Mouse (Mus musculus) hindbrain, embryonic 14.5 days (tissue): ENCODE data around the gene Scyl1. TPM values are rescaled to one million over a fixed set of nuclear protein-coding genes. Genes with fewer than 3 reads are reported as not detected.

Experiments used
- ATAC-seq: fragments of 200-750 bp; cut with Nextera tagmentation; 2 replicates; pipeline ENCODE4 v1.8.0; 2017; ENCODE audit warnings: moderate number of reproducible peaks, mild to moderate bottlenecking, moderate TSS enrichment, moderate library complexity; ENCODE audit not compliant: low FRiP score
- DNase-seq: peaks from one replicate; pipeline ENCODE4 v3.0.0-alpha.2; 2015; ENCODE audit warnings: low spot score
- H3K27ac ChIP-seq: fragments of 300-500 bp; sonication (generic); 2 replicates; pipeline ENCODE4 v1.5.1; 2014; ENCODE audit warnings: mild to moderate bottlenecking, moderate library complexity
- H3K27me3 ChIP-seq: fragments of 300-500 bp; sonication (generic); 2 replicates; pipeline ENCODE4 v1.6.1; 2014; ENCODE audit warnings: mild to moderate bottlenecking, low read length, mixed read lengths; ENCODE audit not compliant: control insufficient read depth, insufficient read depth
- H3K36me3 ChIP-seq: fragments of 300-500 bp; sonication (generic); replicated peaks from 2 replicates; pipeline ENCODE4 v1.6.1; 2014; ENCODE audit not compliant: control insufficient read depth, insufficient read depth
- H3K4me1 ChIP-seq: fragments of 300-500 bp; sonication (generic); replicated peaks from 2 replicates; pipeline ENCODE4 v1.6.1; 2014; ENCODE audit warnings: antibody characterized with exemption, low read length, mixed read lengths; ENCODE audit not compliant: control insufficient read depth, insufficient read depth
- H3K4me2 ChIP-seq: fragments of 300-500 bp; sonication (generic); replicated peaks from 2 replicates; pipeline ENCODE4 v1.6.1; 2014; ENCODE audit warnings: mild to moderate bottlenecking, moderate library complexity
- H3K4me3 ChIP-seq: fragments of 300-500 bp; sonication (generic); replicated peaks from 2 replicates; pipeline ENCODE4 v1.5.1; 2014; ENCODE audit warnings: mild to moderate bottlenecking, low read length
- H3K9ac ChIP-seq: fragments of 300-500 bp; sonication (generic); 2 replicates; pipeline ENCODE4 v1.6.1; 2014
- H3K9me3 ChIP-seq: fragments of 300-500 bp; sonication (generic); 2 replicates; pipeline ENCODE4 v1.6.1; 2016; ENCODE audit warnings: low read length; ENCODE audit not compliant: control insufficient read depth
- WGBS: fragments of 180-500 bp; shearing (Covaris S2); extraction: QIAGEN DNeasy Blood & Tissue Kit; methylation state at CpG from one replicate; pipeline ENCODE4 v1.1.7; 2014; 5-methylcytosine and 5-hydroxymethylcytosine counted together
- polyA plus RNA-seq: library from polyadenylated mRNA; unstranded; fragments of >200 nt; fragmentation: Nextera tagmentation; extraction: Ambion mirVana; gene quantifications from 2 replicates; pipeline ENCODE4 v1.2.1, GENCODE M21; 2014

Gene Scyl1
- polyA plus RNA-seq, 1 experiment from 2014 or later: 73.5 TPM

GRCm38 (mm10) chr19:5741641-5742240, 29.5 kb downstream of the Scyl1 start:
- Histone ChIP-seq H3K9ac (peak overlapping the region; percentile 61), H3K4me1 (peaks cover 24% of the 10 kb centered on the region; the same call in 1 of the 2 replicates), H3K9me3 (no peaks in the 10 kb centered on the region), H3K4me2 (peak overlapping the region; percentile 99), H3K27me3 (peaks cover 51% of the 10 kb centered on the region), H3K36me3 (no peaks in the 10 kb centered on the region), H3K27ac (peak overlapping the region; percentile 84), H3K4me3 (peak overlapping the region; percentile 45)
- ATAC-seq (peak; percentile 68), DNase-seq (peak; percentile 65)
- WGBS: under 1% methylated on average over 53 of the region's 55 CpGs

GRCm38 (mm10) chr19:5740320-5741317, 30.6 kb downstream of the Scyl1 start, which contains the start of gene Ltbp3:
Ltbp3 (plus strand) TSS chr19:5740904.
- H3K4me3 ChIP-seq: peak within 1 kb of the TSS; percentile 45
- peak; percentile 67 for DNase-seq
- H3K9me3 ChIP-seq: no peaks in the 10 kb centered on the region
- WGBS: 14% methylated on average over 13 of the region's 14 CpGs
- no peaks in the 10 kb centered on the region for H3K36me3 ChIP-seq
- peaks cover 40% of the 10 kb centered on the region for H3K27me3 ChIP-seq
- H3K9ac ChIP-seq: peak within 1 kb of the TSS; percentile 61
- peak within 1 kb of the TSS; percentile 99 for H3K4me2 ChIP-seq
- peaks cover 13% of the 10 kb centered on the region; the same call in 1 of the 2 replicates for H3K4me1 ChIP-seq
- H3K27ac ChIP-seq: peak within 1 kb of the TSS; percentile 84
- ATAC-seq: peak; percentile 74

- Histone ChIP-seq H3K9me3 (no peaks in the 10 kb centered on the region), H3K4me3 (no peak overlapping the region), H3K4me1 (peaks cover 11% of the 10 kb centered on the region; the same call in 1 of the 2 replicates), H3K36me3 (no peaks in the 10 kb centered on the region), H3K27me3 (peaks cover 31% of the 10 kb centered on the region), H3K27ac (no peak overlapping the region), H3K4me2 (no peak overlapping the region), H3K9ac (no peak overlapping the region)
- 58% methylated on average over 2 of the region's 2 CpGs for WGBS
- no peak for DNase-seq
- ATAC-seq: no peak
Observed at GRCm38 (mm10) chr19:5739446-5739845, 31.8 kb downstream of the Scyl1 start.

- Histone ChIP-seq H3K36me3 (peaks cover 5% of the 10 kb centered on the region; the same call in 1 of the 2 replicates), H3K27me3 (0 out of 2 replicates have a peak, but pooled peaks cover 4% of the 10 kb centered on the region), H3K9ac (no peak overlapping the region), H3K27ac (no peak overlapping the region), H3K4me2 (no peak overlapping the region), H3K4me3 (no peak overlapping the region), H3K9me3 (no peaks in the 10 kb centered on the region), H3K4me1 (peaks cover 19% of the 10 kb centered on the region)
- 86% methylated on average over 9 of the region's 9 CpGs for WGBS
- no peak for ATAC-seq
- no peak for DNase-seq
Observed at GRCm38 (mm10) chr19:5734325-5734724, 36.9 kb downstream of the Scyl1 start.

GRCm38 (mm10) chr19:5731264-5731978, 39.8 kb downstream of the Scyl1 start:
- peaks cover 9% of the 10 kb centered on the region; the same call in 1 of the 2 replicates for H3K36me3 ChIP-seq

DNA sequence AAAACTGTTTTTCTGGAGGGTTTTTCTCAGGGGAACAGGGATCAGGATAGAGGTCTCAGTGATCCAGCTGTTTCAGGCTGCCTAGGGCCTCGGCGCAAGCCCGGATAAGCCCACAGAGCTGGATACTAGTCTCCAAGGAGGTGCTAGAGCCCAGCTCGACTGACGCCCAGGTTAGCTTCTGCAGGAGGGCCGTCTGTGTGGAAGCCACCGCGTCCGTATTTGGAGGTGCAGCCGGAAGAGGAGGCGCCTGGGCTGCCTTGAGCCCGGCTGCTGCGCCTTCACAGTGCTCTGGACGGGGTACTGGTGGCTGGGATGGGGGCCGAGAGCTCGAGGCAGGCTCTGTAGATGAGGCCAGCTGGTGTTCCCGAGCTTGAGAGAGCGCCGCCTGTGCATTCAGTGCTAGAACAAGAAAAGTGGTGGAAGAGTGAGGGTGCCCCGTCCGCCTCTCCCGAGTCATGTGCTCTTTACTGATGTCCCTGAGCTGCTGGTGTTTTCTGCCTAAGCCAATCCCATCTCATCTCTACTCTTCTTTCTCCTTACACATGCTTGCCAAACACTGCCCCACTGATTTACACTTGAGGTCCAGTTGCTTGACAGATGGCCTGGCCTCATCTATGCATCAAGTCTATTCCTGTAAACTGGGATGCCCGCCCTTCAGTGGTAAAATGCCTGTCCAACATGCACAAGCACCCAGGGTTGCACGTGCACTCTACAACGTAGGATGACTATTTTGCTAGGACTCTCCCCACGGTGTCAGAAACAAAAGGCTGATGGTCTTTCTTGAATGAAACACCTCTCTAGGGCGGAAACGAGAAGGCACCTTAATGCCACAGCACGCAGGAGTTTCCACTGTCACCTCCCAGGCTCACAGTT, 40.7 kb downstream of the Scyl1 start:
- peak overlapping the region; percentile 100 for H3K4me2 ChIP-seq
- H3K27me3 ChIP-seq: 0 out of 2 replicates have a peak, but pooled peaks cover 2% of the 10 kb centered on the region
- peak overlapping the region; percentile 89 for H3K4me3 ChIP-seq
- ATAC-seq: no peak
- no peak for DNase-seq
- H3K9me3 ChIP-seq: no peaks in the 10 kb centered on the region
- H3K9ac ChIP-seq: peak overlapping the region; percentile 85
- 73% methylated on average over 29 of the region's 29 CpGs for WGBS
- H3K4me1 ChIP-seq: peaks cover 49% of the 10 kb centered on the region
- H3K27ac ChIP-seq: no peak overlapping the region
- H3K36me3 ChIP-seq: peaks cover 12% of the 10 kb centered on the region; the same call in 1 of the 2 replicates

More at GRCm38 (mm10) chr19:5731264-5731978, 39.8 kb downstream of the Scyl1 start:
- ATAC-seq (peak; percentile 89), DNase-seq (peak; percentile 96)
- H3K4me1 ChIP-seq: peaks cover 40% of the 10 kb centered on the region
- H3K27ac ChIP-seq: peak overlapping the region; percentile 49; the same call in 1 of the 2 replicates
- 0 out of 2 replicates have a peak, but pooled peaks cover 3% of the 10 kb centered on the region for H3K27me3 ChIP-seq
- peak overlapping the region; percentile 85 for H3K9ac ChIP-seq
- peak overlapping the region; percentile 100 for H3K4me2 ChIP-seq
- peak overlapping the region; percentile 83 for H3K4me3 ChIP-seq
- no peaks in the 10 kb centered on the region for H3K9me3 ChIP-seq
- under 1% methylated on average over 47 of the region's 47 CpGs for WGBS

DNA sequence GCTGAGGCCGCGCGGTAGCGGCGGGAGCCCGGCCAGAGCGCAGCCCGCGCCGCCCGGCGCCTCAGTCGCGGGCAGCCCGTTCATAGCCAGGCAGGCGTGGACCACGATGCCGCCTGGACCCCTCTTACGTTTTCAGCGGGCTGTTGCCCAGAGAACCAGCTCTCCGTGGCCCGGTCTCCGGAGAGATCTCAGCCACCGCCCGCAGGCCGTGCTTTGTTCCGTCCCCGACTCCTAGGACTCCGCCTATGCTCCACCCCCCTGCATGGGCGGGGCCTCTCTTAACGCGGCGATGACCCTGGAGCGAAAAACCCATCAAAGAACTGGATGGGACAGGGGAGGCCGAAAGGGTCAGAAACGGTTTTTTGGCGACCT, 41.8 kb downstream of the Scyl1 start, which contains the start of gene Fam89b:
Fam89b (minus strand) TSS at position 210 of the 372 bp plus-strand sequence.
- Histone ChIP-seq H3K4me3 (peak within 1 kb of the TSS; percentile 89), H3K36me3 (peaks cover 21% of the 10 kb centered on the region), H3K4me1 (peaks cover 55% of the 10 kb centered on the region), H3K9me3 (no peaks in the 10 kb centered on the region), H3K9ac (peak within 1 kb of the TSS; percentile 99), H3K4me2 (peak within 1 kb of the TSS; percentile 100), H3K27ac (peak within 1 kb of the TSS; percentile 95), H3K27me3 (no peaks in the 10 kb centered on the region)
- DNase-seq (peak; percentile 81), ATAC-seq (peak; percentile 80)
- WGBS: under 1% methylated on average over 37 of the region's 37 CpGs
